Mouse (Mus musculus) kidney, embryonic 16.5 days (tissue): ENCODE data around the gene Gapvd1. TPM values are rescaled to one million over a fixed set of nuclear protein-coding genes. Genes with fewer than 3 reads are reported as not detected.
A peak's percentile ranks its signal among the peaks of the same experiment; 100 is the strongest.

ENCODE experiments used
- ATAC-seq: fragments of 200-750 bp; cut with Nextera tagmentation; 2 replicates; pipeline ENCODE4 v1.8.0; 2017; ENCODE audit warnings: moderate TSS enrichment; ENCODE audit not compliant: low FRiP score, low TSS enrichment
- H3K27ac ChIP-seq: fragments of 300-500 bp; sonication (generic); 2 replicates; pipeline ENCODE4 v1.5.1; 2014; ENCODE audit warnings: low read length
- H3K27me3 ChIP-seq: fragments of 300-500 bp; sonication (generic); 2 replicates; pipeline ENCODE4 v1.6.1; 2014; ENCODE audit warnings: low read length, control low read depth, mixed read lengths; ENCODE audit not compliant: insufficient read depth
- H3K36me3 ChIP-seq: fragments of 300-500 bp; sonication (generic); 2 replicates; pipeline ENCODE4 v1.6.1; 2014; ENCODE audit warnings: low read length, control low read depth, mixed read lengths; ENCODE audit not compliant: insufficient read depth
- H3K4me1 ChIP-seq: fragments of 300-500 bp; sonication (generic); 2 replicates; pipeline ENCODE4 v1.6.1; 2014; ENCODE audit warnings: low read length, control low read depth, mixed read lengths; ENCODE audit not compliant: insufficient read depth
- H3K4me2 ChIP-seq: fragments of 300-500 bp; sonication (generic); replicated peaks from 2 replicates; pipeline ENCODE4 v1.6.1; 2014; ENCODE audit warnings: low read depth, low read length
- H3K4me3 ChIP-seq: fragments of 300-500 bp; sonication (generic); 2 replicates; pipeline ENCODE4 v1.5.1; 2014; ENCODE audit warnings: mild to moderate bottlenecking, low read length
- H3K9ac ChIP-seq: fragments of 300-500 bp; sonication (generic); replicated peaks from 2 replicates; pipeline ENCODE4 v1.6.1; 2014; ENCODE audit warnings: low read length
- H3K9me3 ChIP-seq: fragments of 300-500 bp; sonication (generic); 2 replicates; pipeline ENCODE4 v1.6.1; 2016; ENCODE audit warnings: low read length, control low read depth
- WGBS: fragments of 180-500 bp; shearing (Covaris S2); extraction: QIAGEN DNeasy Blood & Tissue Kit; methylation state at CpG from one replicate; pipeline ENCODE4 v1.1.7; 2014; 5-methylcytosine and 5-hydroxymethylcytosine counted together
- polyA plus RNA-seq: library from polyadenylated mRNA; unstranded; fragments of >200 nt; fragmentation: Nextera tagmentation; extraction: Ambion mirVana; gene quantifications from 2 replicates; pipeline ENCODE4 v1.2.1, GENCODE M21; 2015

Gapvd1 gene
- polyA plus RNA-seq, 1 experiment from 2014 or later, result 76.3 TPM

DNA sequence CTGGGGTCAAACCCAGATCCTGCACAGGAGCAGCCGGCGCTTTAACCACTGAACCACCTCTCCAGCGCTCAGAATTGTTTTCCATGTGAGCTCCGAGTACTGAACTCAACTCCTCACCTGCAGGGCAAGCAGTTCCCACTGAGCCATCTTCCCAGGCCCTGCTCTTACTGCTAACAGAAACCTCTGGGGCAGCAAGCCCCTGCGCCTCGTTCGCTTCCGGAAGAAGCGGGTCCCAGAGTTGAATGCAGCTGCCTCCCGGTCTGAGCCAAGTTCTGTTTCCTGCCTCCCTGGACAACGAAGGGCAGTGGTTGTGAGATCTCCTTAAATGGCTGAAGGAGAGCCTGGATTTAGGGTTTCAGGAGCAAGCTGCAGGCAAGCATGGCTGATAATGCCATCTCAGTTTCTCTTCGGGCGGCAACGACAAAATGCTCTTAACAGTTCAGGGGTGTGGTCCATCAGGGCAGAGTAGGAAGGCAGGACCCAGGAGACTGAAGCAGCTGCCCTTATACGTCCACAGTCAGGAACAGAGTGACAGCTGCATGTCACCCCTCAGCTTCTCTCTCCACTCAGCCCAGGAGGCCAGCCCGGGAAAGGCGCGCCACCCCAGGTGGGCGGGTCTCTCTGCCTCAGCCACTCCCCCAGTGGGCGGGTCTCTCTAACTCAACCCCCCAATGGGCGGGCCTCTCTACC, 109.0 kb downstream of the Gapvd1 start:
- Histone ChIP-seq H3K27me3 (no peaks in the 10 kb centered on the region), H3K36me3 (no peaks in the 10 kb centered on the region), H3K27ac (no peak overlapping the region), H3K9me3 (no peaks in the 10 kb centered on the region), H3K4me3 (peak overlapping the region; percentile 36), H3K4me1 (peaks cover 5% of the 10 kb centered on the region; the same call in 1 of the 2 replicates), H3K9ac (peak overlapping the region; percentile 49), H3K4me2 (peak overlapping the region; percentile 62)
- 12% methylated on average over 21 of the region's 21 CpGs for WGBS
- ATAC-seq, result peak; percentile 87

GRCm38 (mm10) chr2:34644571-34645526, 110.2 kb downstream of the Gapvd1 start:
- Histone ChIP-seq H3K9me3 (no peaks in the 10 kb centered on the region), H3K4me3 (no peak overlapping the region), H3K4me1 (peaks cover 5% of the 10 kb centered on the region; the same call in 1 of the 2 replicates), H3K36me3 (no peaks in the 10 kb centered on the region), H3K9ac (no peak overlapping the region), H3K4me2 (no peak overlapping the region), H3K27ac (no peak overlapping the region), H3K27me3 (no peaks in the 10 kb centered on the region)
- no peak for ATAC-seq
- 40% methylated on average over 22 of the region's 22 CpGs for WGBS

- H3K4me3 ChIP-seq, result no peak overlapping the region
- H3K4me1 ChIP-seq, result peaks cover 8% of the 10 kb centered on the region
- 29% methylated on average over 2 of the region's 2 CpGs for whole genome bisulfite sequencing
- H3K27ac ChIP-seq, result no peak overlapping the region
- H3K36me3 ChIP-seq, result no peaks in the 10 kb centered on the region
- no peak for ATAC-seq
- no peaks in the 10 kb centered on the region for H3K9me3 ChIP-seq
- no peak overlapping the region for H3K4me2 ChIP-seq
- no peak overlapping the region for H3K9ac ChIP-seq
- H3K27me3 ChIP-seq, result peaks cover 5% of the 10 kb centered on the region; the same call in 1 of the 2 replicates
These were observed 112.7 kb downstream of the Gapvd1 start for GRCm38 (mm10) chr2:34642351-34642750.

DNA sequence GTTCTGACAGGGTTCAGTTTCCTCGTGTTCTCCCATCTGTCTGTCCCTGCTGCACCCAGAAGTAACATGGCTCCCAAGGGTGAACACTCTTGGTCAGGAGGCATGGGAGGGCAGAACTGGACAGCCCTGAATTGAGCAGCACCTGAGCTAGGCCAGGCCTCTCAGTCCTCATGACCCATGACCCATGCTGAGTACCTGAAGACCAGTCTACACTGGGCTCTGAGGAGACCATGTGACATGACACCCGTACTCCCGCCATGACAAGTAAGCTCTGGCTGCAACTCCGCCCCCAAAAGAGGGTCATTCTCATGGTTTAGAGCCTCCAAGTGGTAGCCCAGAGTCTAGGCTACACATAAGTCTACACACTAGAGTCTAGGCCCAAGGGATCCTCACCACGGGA, 115.3 kb downstream of the Gapvd1 start:
- no peak overlapping the region for H3K27ac ChIP-seq
- ATAC-seq, result peak; percentile 49
- H3K36me3 ChIP-seq, result no peaks in the 10 kb centered on the region
- no peaks in the 10 kb centered on the region for H3K9me3 ChIP-seq
- H3K9ac ChIP-seq, result no peak overlapping the region
- no peak overlapping the region for H3K4me3 ChIP-seq
- H3K27me3 ChIP-seq, result peaks cover 5% of the 10 kb centered on the region; the same call in 1 of the 2 replicates
- 0 out of 2 replicates have a peak overlapping the region, but pooled peaks have one; percentile 82 for H3K4me2 ChIP-seq
- WGBS, result 56% methylated on average over 5 of the region's 5 CpGs
- H3K4me1 ChIP-seq, result peaks cover 6% of the 10 kb centered on the region; the same call in 1 of the 2 replicates

DNA sequence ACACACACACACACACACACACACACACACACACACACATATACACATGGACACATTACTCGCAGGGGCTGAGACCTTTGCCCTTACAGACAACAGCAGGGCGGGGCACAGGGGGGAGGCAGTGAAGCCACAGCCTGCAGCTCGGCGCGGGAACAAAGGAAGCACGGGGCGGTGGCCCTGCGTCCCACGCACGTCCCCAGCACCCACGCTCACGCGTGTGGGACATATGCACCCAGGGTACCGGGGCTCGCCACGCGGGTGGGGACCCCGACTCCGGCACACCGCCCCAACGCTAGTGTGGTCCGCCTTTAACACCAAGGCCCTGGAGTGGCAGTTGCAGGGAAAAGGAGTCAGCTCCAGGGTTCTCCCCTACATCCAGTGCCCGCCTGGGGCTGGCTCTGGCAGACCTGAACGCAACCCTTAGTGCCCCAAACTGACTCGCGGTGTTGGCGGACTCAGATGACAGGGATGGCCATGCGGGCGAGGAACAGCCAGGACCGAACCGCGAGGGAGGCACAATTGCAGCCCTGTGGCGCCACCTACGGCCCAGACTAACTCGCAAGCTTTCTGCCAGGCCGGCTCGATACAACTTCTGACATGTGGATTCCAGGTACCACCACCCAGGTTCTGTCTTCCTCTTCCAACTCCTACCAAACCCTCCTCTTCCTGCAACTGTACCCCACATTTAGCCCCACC, 115.9 kb downstream of the Gapvd1 start:
- ATAC-seq, result peak; percentile 64
- Histone ChIP-seq H3K36me3 (no peaks in the 10 kb centered on the region), H3K27me3 (peaks cover 5% of the 10 kb centered on the region; the same call in 1 of the 2 replicates), H3K4me3 (peak overlapping the region; percentile 46), H3K4me2 (peak overlapping the region; percentile 82), H3K9ac (peak overlapping the region; percentile 59), H3K27ac (no peak overlapping the region), H3K4me1 (peaks cover 6% of the 10 kb centered on the region; the same call in 1 of the 2 replicates), H3K9me3 (no peaks in the 10 kb centered on the region)
- 13% methylated on average over 37 of the region's 37 CpGs for WGBS

- H3K27me3 ChIP-seq, result peaks cover 5% of the 10 kb centered on the region; the same call in 1 of the 2 replicates
- no peak overlapping the region for H3K27ac ChIP-seq
- H3K9me3 ChIP-seq, result no peaks in the 10 kb centered on the region
- no peak overlapping the region for H3K4me2 ChIP-seq
- ATAC-seq, result no peak
- no peak overlapping the region for H3K9ac ChIP-seq
- no peak overlapping the region for H3K4me3 ChIP-seq
- H3K4me1 ChIP-seq, result peaks cover 13% of the 10 kb centered on the region; the same call in 1 of the 2 replicates
- WGBS, result 70% methylated on average over 14 of the region's 14 CpGs
- H3K36me3 ChIP-seq, result no peaks in the 10 kb centered on the region
These were observed 119.5 kb downstream of the Gapvd1 start for GRCm38 (mm10) chr2:34635249-34636165.

DNA sequence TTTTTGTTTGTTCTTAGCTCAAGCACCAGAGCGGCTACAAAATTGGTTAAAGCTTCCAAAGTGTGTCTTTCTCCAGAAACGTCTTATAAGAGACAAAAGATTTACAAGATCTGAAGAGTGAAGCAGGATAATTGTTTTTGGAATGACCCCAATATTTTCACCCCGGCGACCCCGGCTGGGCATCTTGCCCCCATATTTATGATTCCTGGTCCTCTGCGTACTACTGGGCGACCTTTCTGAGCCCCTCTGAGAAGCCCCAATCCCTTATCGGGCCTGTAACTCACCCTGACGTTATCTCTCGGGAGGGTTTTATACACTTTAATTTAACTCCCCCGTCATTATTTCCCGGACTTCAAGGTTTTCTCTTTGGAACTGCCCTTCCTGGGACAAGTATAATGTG, 123.0 kb downstream of the Gapvd1 start:
- Histone ChIP-seq H3K4me2 (no peak overlapping the region), H3K36me3 (no peaks in the 10 kb centered on the region), H3K9me3 (no peaks in the 10 kb centered on the region), H3K4me3 (no peak overlapping the region), H3K27me3 (no peaks in the 10 kb centered on the region), H3K27ac (no peak overlapping the region), H3K4me1 (peaks cover 31% of the 10 kb centered on the region), H3K9ac (no peak overlapping the region)
- no peak for ATAC-seq
- 62% methylated on average over 12 of the region's 12 CpGs for WGBS

DNA sequence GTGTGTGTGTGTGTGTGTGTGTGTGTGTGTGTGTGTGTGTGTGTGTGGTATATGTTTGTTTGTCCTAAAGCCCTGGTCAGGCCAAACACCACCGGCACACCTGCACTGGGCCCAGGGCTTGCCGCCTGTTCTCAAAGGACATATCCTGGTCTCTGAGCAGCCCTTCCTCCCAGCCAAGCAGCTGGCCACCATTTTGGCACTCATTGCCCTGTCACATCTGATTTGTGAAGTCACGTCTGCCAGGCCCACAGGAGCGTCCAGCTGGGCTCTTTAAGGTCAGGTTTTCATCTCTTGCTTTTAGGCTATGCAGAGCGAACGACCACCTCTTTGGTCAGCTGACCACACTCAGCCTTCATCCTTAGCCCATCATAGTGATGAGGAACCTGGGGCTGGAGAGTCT, 124.6 kb downstream of the Gapvd1 start:
- H3K27ac ChIP-seq, result no peak overlapping the region
- no peaks in the 10 kb centered on the region for H3K9me3 ChIP-seq
- H3K4me2 ChIP-seq, result no peak overlapping the region
- H3K4me1 ChIP-seq, result peaks cover 35% of the 10 kb centered on the region
- H3K27me3 ChIP-seq, result no peaks in the 10 kb centered on the region
- H3K4me3 ChIP-seq, result no peak overlapping the region
- H3K9ac ChIP-seq, result no peak overlapping the region
- no peak for ATAC-seq
- WGBS, result 80% methylated on average over 6 of the region's 6 CpGs
- H3K36me3 ChIP-seq, result 0 out of 2 replicates have a peak, but pooled peaks cover 5% of the 10 kb centered on the region
